Mouse (Mus musculus): Measurements from ENCODE around the gene Zwilch. TPM values are rescaled to one million over a fixed set of nuclear protein-coding genes. Genes with fewer than 3 reads are reported as not detected.

Zwilch gene
- total RNA-seq, 2 experiments from 2014 or later = 3.3 to 5.4 TPM

GRCm38 (mm10) chr9:64120584-64121277, 52.2 kb downstream of the Zwilch start:
- no peak for DNase-seq (ENCODE audit: low spot score in 2 of 2)
- intact Hi-C loops (cut with DNase I) = no loop called here

GRCm38 (mm10) chr9:64119898-64120297, 53.0 kb downstream of the Zwilch start:
- peak; percentile 20 to 25 for DNase-seq (ENCODE audit: low spot score in 2 of 2)
- intact Hi-C loops (cut with DNase I) = no loop called here

- intact Hi-C loops (cut with DNase I) = no loop called here
- no peak for DNase-seq (ENCODE audit: low spot score in 2 of 2)
Measured at GRCm38 (mm10) chr9:64116876-64117275, 56.0 kb downstream of the Zwilch start, which contains the start of gene Lctl. Gene Lctl, plus strand, starts transcription at chr9:64117147.

GRCm38 (mm10) chr9:64115756-64116155, 57.1 kb downstream of the Zwilch start:
- intact Hi-C loops (cut with DNase I) = no loop called here
- DNase-seq (ENCODE audit: low spot score in 2 of 2) = no peak

- intact Hi-C loops (cut with DNase I) = no loop called here
- DNase-seq (ENCODE audit: low spot score in 2 of 2) = peak in 1 of 2 experiments; percentile 7
Measured at GRCm38 (mm10) chr9:64114646-64115045, 58.3 kb downstream of the Zwilch start.

DNA sequence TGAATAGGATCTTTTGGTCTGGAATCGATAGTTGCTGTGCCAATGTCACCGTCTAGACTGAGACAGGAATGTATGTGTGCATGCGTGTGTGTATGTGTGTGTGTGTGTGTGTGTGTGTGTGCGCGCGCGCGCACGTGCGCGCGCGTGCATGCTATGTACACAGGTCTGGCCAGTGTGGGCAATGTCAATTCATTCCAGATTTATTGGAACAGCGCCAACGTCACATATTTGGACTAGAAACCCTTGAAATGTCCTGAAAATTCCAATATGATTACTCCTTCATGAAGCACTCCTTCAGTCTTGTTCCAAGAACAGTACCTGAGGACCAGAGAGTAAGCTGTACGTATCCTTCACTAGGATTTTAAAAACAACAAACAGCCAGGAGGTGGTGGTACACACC, 62.4 kb downstream of the Zwilch start:
- DNase-seq (ENCODE audit: low spot score in 2 of 2) = no peak
- intact Hi-C loops (cut with DNase I) = no loop called here

- DNase-seq (ENCODE audit: low spot score in 2 of 2) = no peak
- intact Hi-C loops (cut with DNase I) = no loop called here
Measured at GRCm38 (mm10) chr9:64105301-64105700, 67.6 kb downstream of the Zwilch start.

DNA sequence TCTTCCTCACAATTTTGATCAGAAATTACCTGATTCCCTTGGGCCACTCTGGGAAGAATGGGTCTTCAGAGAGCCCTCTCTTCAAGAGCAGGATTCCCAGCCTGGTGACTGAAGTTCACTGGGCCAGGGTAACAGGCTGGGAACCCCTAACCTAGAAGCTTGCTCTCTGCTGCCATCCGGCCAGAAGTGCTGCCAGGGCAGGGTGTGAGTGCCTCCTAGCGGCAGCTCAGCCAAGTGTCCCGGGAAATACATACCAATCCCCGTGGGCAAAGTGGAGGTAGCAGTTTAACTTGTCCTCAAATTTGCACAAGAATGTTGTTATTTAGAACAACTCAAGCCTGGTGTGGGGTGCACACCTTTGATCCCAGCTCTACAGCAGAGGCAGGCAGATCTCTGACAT, 72.5 kb downstream of the Zwilch start:
- DNase-seq (ENCODE audit: low spot score in 2 of 2) = peak; percentile 64
- intact Hi-C loops (cut with DNase I) = no loop called here

DNA sequence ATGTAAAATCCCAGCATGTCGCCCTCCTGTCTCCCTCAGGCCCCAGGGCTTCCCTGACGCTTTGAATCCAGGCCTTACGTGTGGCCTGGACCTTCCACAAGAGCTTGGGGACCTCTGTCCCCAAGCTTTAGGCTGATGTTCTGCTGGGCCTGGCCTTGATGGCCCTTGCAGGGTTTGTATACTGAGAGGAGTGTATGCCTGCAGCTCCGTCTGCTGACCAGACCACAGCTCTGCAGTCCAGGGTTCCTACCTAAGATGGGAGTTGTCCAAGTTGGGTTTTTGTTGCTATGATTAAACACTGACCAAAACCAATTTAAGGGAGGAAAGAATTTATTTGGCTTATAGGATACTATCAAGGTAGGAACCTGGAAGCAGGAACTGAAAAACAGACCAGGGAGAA, 74.6 kb downstream of the Zwilch start:
- intact Hi-C loops (cut with DNase I) = no loop called here
- DNase-seq (ENCODE audit: low spot score in 2 of 2) = no peak

- peak in 1 of 2 experiments; percentile 12 for DNase-seq (ENCODE audit: low spot score in 2 of 2)
- intact Hi-C loops (cut with DNase I) = no loop called here
Measured at GRCm38 (mm10) chr9:64094083-64094482, 78.8 kb downstream of the Zwilch start.

- peak; percentile 16 to 17 for DNase-seq (ENCODE audit: low spot score in 2 of 2)
- intact Hi-C loops (cut with DNase I) = loop anchor here (5.0 kb wide), 1 partner anchor 172 kb away; no protein-coding TSS in a partner anchor
Measured at GRCm38 (mm10) chr9:64089004-64089403, 83.9 kb downstream of the Zwilch start.

GRCm38 (mm10) chr9:64088346-64088745, 84.6 kb downstream of the Zwilch start:
- no peak for DNase-seq (ENCODE audit: low spot score in 2 of 2)
- intact Hi-C loops (cut with DNase I) = loop anchor here (5.0 kb wide), 1 partner anchor 171 kb away; no protein-coding TSS in a partner anchor

GRCm38 (mm10) chr9:64087461-64088235, 85.3 kb downstream of the Zwilch start:
- DNase-seq (ENCODE audit: low spot score in 2 of 2) = peak; percentile 80 to 81
- intact Hi-C loops (cut with DNase I) = loop anchor here (2.0 to 5.0 kb wide), 3 partner anchors 63 to 170 kb away; no protein-coding TSS in a partner anchor

Other genes with a start within 250 kb of the Zwilch start
- gene Smad6, start 151.0 kb downstream of the Zwilch start, total RNA-seq (2021) = 1 to 10 TPM; 1.8 to 2.3 TPM
- gene Lctl, start 56.0 kb downstream of the Zwilch start, total RNA-seq (2021) = not detected
- 100 to 1,000 TPM; 484 to 496 TPM for gene Rpl4, start 271 bp upstream of the Zwilch start, total RNA-seq (2021)
- gene Snapc5, start 6.2 kb upstream of the Zwilch start, total RNA-seq (2021) = 10 to 100 TPM; 20.0 to 20.7 TPM
- 1 to 10 TPM; 2.2 to 3.2 TPM for gene Uchl4, start 62.1 kb upstream of the Zwilch start, total RNA-seq (2021)
- 100 to 1,000 TPM; 212 to 216 TPM for gene Map2k1, start 80.5 kb upstream of the Zwilch start, total RNA-seq (2021)
- gene Tipin, start 108.5 kb upstream of the Zwilch start, total RNA-seq (2021) = 10 to 100 TPM; 14.8 to 15.6 TPM
- 10 to 100 TPM; 22.9 to 28.2 TPM for gene Dis3l, start 168.2 kb upstream of the Zwilch start, total RNA-seq (2021)
- gene Megf11, start 212.5 kb upstream of the Zwilch start, total RNA-seq (2021) = 10 to 100 TPM; 13.6 to 14.5 TPM